Mouse (Mus musculus) embryonic fibroblast, embryonic 13.5 days (primary cell): Measurements from ENCODE around the gene Gm10644.

Experiments used
- CTCF ChIP-seq: IDR thresholded peaks from 2 replicates; pipeline ENCODE4 v1.5.1; 2011; ENCODE audit warnings: mild to moderate bottlenecking, control low read depth, low read length, moderate library complexity, borderline replicate concordance; ENCODE audit not compliant: insufficient read depth
- POLR2A ChIP-seq: IDR thresholded peaks from 2 replicates; pipeline ENCODE4 v1.6.1; 2011; ENCODE audit warnings: low read depth, mild to moderate bottlenecking, control low read depth, low read length, moderate library complexity

GRCm38 (mm10) chr8:83977646-83978045, 22.6 kb upstream of the Gm10644 start:
- TF ChIP-seq POLR2A (no peak), CTCF (no peak)
